Mouse (Mus musculus): ENCODE measurements at regions not wholly inside any gene's neighbourhood (a gene's known extent, or its start where the extent isn't known, plus 50 kb on each side); places are given as distances from the start of the nearest gene placed in this dataset.

- no peaks in the 10 kb centered on the region for H3K9me3 ChIP-seq (replicated peaks; ENCODE audit: control insufficient read depth, low read length)
- H3K4me2 ChIP-seq (ENCODE audit: low read depth, low read length): no peak overlapping the region
- 10% methylated on average over 2 of the region's 2 CpGs for WGBS
- H3K4me3 ChIP-seq (ENCODE audit: low read depth, low read length): no peak overlapping the region
- H3K9ac ChIP-seq (replicated peaks; ENCODE audit: low read length): no peak overlapping the region
- no peaks in the 10 kb centered on the region for H3K27me3 ChIP-seq (ENCODE audit: control insufficient read depth, insufficient read depth, low read length)
- no peak overlapping the region for H3K27ac ChIP-seq (replicated peaks; ENCODE audit: low read depth, low read length)
- H3K36me3 ChIP-seq (replicated peaks; ENCODE audit: control insufficient read depth, insufficient read depth, low read depth, low read length): no peaks in the 10 kb centered on the region
- H3K4me1 ChIP-seq (ENCODE audit: control insufficient read depth, insufficient read depth, low read length): no peaks in the 10 kb centered on the region
- ATAC-seq (replicated peaks; ENCODE audit: insufficient number of reproducible peaks, low FRiP score, low TSS enrichment, low read depth): peak; percentile 71; the same call in 1 of the 2 replicates
- DNase-seq (ENCODE audit: low spot score): peak; percentile 74
Observed at GRCm38 (mm10) chr1:112379651-112380264, 515.0 kb upstream of the Dsel start.

GRCm38 (mm10) chr1:112378660-112379059 lies 513.9 kb upstream of the Dsel start:
- no peak for ATAC-seq (replicated peaks; ENCODE audit: insufficient number of reproducible peaks, low FRiP score, low TSS enrichment, low read depth)
- peak; percentile 83 for DNase-seq (ENCODE audit: low spot score)
- Histone ChIP-seq H3K27ac (replicated peaks; ENCODE audit: low read depth, low read length) (no peak overlapping the region), H3K27me3 (ENCODE audit: control insufficient read depth, insufficient read depth, low read length) (no peaks in the 10 kb centered on the region), H3K4me2 (ENCODE audit: low read depth, low read length) (no peak overlapping the region), H3K4me3 (ENCODE audit: low read depth, low read length) (no peak overlapping the region), H3K36me3 (replicated peaks; ENCODE audit: control insufficient read depth, insufficient read depth, low read depth, low read length) (no peaks in the 10 kb centered on the region), H3K4me1 (ENCODE audit: control insufficient read depth, insufficient read depth, low read length) (no peaks in the 10 kb centered on the region), H3K9me3 (replicated peaks; ENCODE audit: control insufficient read depth, low read length) (no peaks in the 10 kb centered on the region), H3K9ac (replicated peaks; ENCODE audit: low read length) (no peak overlapping the region)
- WGBS: 9% methylated on average over 2 of the region's 2 CpGs

DNA sequence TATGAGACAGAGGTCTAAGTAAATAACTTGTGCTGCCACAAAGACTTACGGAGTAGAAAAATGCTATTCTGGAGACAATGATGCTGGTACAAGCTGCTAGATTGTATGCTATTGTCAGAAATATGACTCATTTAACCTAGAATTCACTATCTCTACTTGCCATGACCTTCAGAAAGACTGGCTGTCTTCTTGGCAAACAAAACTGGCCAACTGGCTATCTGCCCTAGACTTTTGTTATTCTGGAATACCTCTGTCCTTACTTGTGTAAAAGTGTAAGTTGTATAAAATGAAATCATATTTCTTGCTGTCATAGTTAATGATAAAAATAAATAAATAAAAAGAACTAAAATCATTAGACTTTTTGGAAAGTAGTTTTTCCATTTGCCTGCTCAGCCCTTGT lies 491.1 kb upstream of the Dsel start:
- WGBS: 93% methylated on average over 1 of the region's 1 CpGs
- H3K36me3 ChIP-seq (replicated peaks; ENCODE audit: control insufficient read depth, insufficient read depth, low read depth, low read length): no peaks in the 10 kb centered on the region
- H3K4me2 ChIP-seq (ENCODE audit: low read depth, low read length): no peak overlapping the region
- H3K27ac ChIP-seq (replicated peaks; ENCODE audit: low read depth, low read length): no peak overlapping the region
- no peaks in the 10 kb centered on the region for H3K27me3 ChIP-seq (ENCODE audit: control insufficient read depth, insufficient read depth, low read length)
- no peak for DNase-seq (ENCODE audit: low spot score)
- no peak overlapping the region for H3K4me3 ChIP-seq (ENCODE audit: low read depth, low read length)
- no peaks in the 10 kb centered on the region for H3K4me1 ChIP-seq (ENCODE audit: control insufficient read depth, insufficient read depth, low read length)
- no peak for ATAC-seq (replicated peaks; ENCODE audit: insufficient number of reproducible peaks, low FRiP score, low TSS enrichment, low read depth)
- no peak overlapping the region for H3K9ac ChIP-seq (replicated peaks; ENCODE audit: low read length)
- no peaks in the 10 kb centered on the region for H3K9me3 ChIP-seq (replicated peaks; ENCODE audit: control insufficient read depth, low read length)

Data from embryonic facial prominence, embryonic 11.5 days (tissue).